Mouse (Mus musculus) liver, adult 2 months (tissue): ENCODE data around the gene Rpl31.

Source experiments
- CTCF ChIP-seq: fragments of 200-500 bp; IDR thresholded peaks from 2 replicates; pipeline ENCODE4 v1.5.1; 2011; ENCODE audit warnings: low read depth, low read length, control low read depth
- POLR2A ChIP-seq: fragments of 200-500 bp; IDR thresholded peaks from 2 replicates; pipeline ENCODE4 v1.6.1; 2011; ENCODE audit warnings: low read length, control low read depth; ENCODE audit not compliant: insufficient read depth; ENCODE audit errors: extremely low read depth

- TF ChIP-seq CTCF (no peak), POLR2A (no peak)
Observed at GRCm38 (mm10) chr1:39340156-39340555, 27.5 kb upstream of the Rpl31 start.
